Mouse (Mus musculus) fat pad, adult 2 months (tissue): ENCODE measurements around the gene 4933400A11Rik.

ENCODE experiments used
- DNase-seq: peaks from one replicate; pipeline ENCODE4 v3.0.0-alpha.2; 2011; ENCODE audit warnings: low read depth, low spot score; ENCODE audit errors: extremely low read depth

4933400A11Rik gene

GRCm38 (mm10) chrX:169779535-169779934, at the start of gene 4933400A11Rik:
TSS of gene 4933400A11Rik (minus strand) at chrX:169779635.
- DNase-seq, result no peak

GRCm38 (mm10) chrX:169828136-169828535, 48.7 kb upstream of the 4933400A11Rik start:
- no peak for DNase-seq

GRCm38 (mm10) chrX:169827720-169828119, 48.3 kb upstream of the 4933400A11Rik start:
- DNase-seq, result no peak

GRCm38 (mm10) chrX:169826947-169827346, 47.5 kb upstream of the 4933400A11Rik start:
- no peak for DNase-seq

GRCm38 (mm10) chrX:169813673-169814072, 34.2 kb upstream of the 4933400A11Rik start:
- no peak for DNase-seq

- DNase-seq, result no peak
Measured at GRCm38 (mm10) chrX:169811783-169812182, 32.3 kb upstream of the 4933400A11Rik start.

GRCm38 (mm10) chrX:169811318-169811717, 31.9 kb upstream of the 4933400A11Rik start:
- DNase-seq, result no peak

- DNase-seq, result no peak
Measured at GRCm38 (mm10) chrX:169807744-169808143, 28.3 kb upstream of the 4933400A11Rik start.

GRCm38 (mm10) chrX:169805791-169806190, 26.4 kb upstream of the 4933400A11Rik start:
- no peak for DNase-seq

- no peak for DNase-seq
Measured at GRCm38 (mm10) chrX:169800238-169800637, 20.8 kb upstream of the 4933400A11Rik start.

GRCm38 (mm10) chrX:169798987-169799680, 19.7 kb upstream of the 4933400A11Rik start:
- DNase-seq, result no peak

- no peak for DNase-seq
Measured at GRCm38 (mm10) chrX:169797148-169797547, 17.7 kb upstream of the 4933400A11Rik start.

- DNase-seq, result no peak
Measured at GRCm38 (mm10) chrX:169794831-169795311, 15.4 kb upstream of the 4933400A11Rik start.

- no peak for DNase-seq
Measured at GRCm38 (mm10) chrX:169794421-169794820, 15.0 kb upstream of the 4933400A11Rik start.

GRCm38 (mm10) chrX:169792879-169793278, 13.4 kb upstream of the 4933400A11Rik start:
- no peak for DNase-seq

GRCm38 (mm10) chrX:169789702-169790101, 10.3 kb upstream of the 4933400A11Rik start:
- DNase-seq, result no peak

GRCm38 (mm10) chrX:169758001-169758400, 21.4 kb downstream of the 4933400A11Rik start:
- no peak for DNase-seq

- no peak for DNase-seq
Measured at GRCm38 (mm10) chrX:169735387-169735969, 44.0 kb downstream of the 4933400A11Rik start.
